Comparison of ENCODE assay signal across 8 mouse cellular contexts in the genomic region with DNA sequence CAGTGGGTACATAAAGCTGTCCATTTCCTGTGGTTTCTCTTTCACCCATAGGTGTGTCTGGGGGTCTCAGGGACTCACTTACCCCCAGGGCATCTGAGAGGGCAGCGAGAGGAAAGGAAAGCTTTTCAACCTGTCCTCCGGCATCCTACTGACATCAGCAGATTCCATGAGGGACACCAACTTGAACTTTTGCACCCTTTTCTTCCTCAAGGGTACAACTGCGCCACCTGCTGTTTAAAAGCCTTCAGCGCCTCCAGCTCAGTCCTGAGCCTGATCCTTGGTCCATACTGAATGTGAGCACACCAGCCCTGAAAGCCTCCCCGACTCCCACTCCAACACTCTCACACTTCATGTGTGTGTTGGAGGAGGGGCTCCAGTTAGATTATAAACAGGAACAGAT. TPM values are rescaled to one million over a fixed set of nuclear protein-coding genes. Genes with fewer than 3 reads are reported as not detected.
DNase-seq lines count a peak whose midpoint lies in the region; ATAC-seq and TF ChIP-seq lines count a peak whose summit lies in the region.

No protein-coding gene starts in this region.

- ATAC-seq in common myeloid progenitor, adult 5-6 weeks (replicated peaks; ENCODE audit: low read depth, poor library complexity, severe bottlenecking) = peak; percentile 81
- ATAC-seq in hindbrain, embryonic 13.5 days (ENCODE audit: low FRiP score) = 0 out of 2 replicates have a peak, but pooled peaks have one; percentile 41
- ATAC-seq in liver, embryonic 14.5 days (ENCODE audit: insufficient read depth) = no peak
- peak; percentile 55 for ATAC-seq in neutrophil, adult 5-6 weeks (ENCODE audit: extremely low read depth, insufficient number of reproducible peaks, low FRiP score, poor library complexity, severe bottlenecking)

- no peaks in the 10 kb centered on the region for H3K4me1 ChIP-seq in hindbrain, embryonic 13.5 days (replicated peaks)
- no peaks in the 10 kb centered on the region for H3K4me1 ChIP-seq in liver, embryonic 14.5 days (replicated peaks; ENCODE audit: control insufficient read depth in 2 of 2, insufficient read depth in 2 of 2, low read length in 1 of 2)

- no peaks in the 10 kb centered on the region for H3K36me3 ChIP-seq in hindbrain, embryonic 13.5 days
- no peaks in the 10 kb centered on the region for H3K36me3 ChIP-seq in liver, embryonic 14.5 days (replicated peaks; ENCODE audit: control insufficient read depth, insufficient read depth, low read depth)

- H3K4me3 ChIP-seq in hindbrain, embryonic 13.5 days = no peak overlapping the region
- no peak overlapping the region for H3K4me3 ChIP-seq in liver, embryonic 14.5 days (ENCODE audit: insufficient read depth in 1 of 2, low read depth in 2 of 2, low read length in 2 of 2)

- no peaks in the 10 kb centered on the region for H3K9me3 ChIP-seq in hindbrain, embryonic 13.5 days
- no peaks in the 10 kb centered on the region for H3K9me3 ChIP-seq in liver, embryonic 14.5 days (ENCODE audit: control insufficient read depth, low read length)

- WGBS in hindbrain, embryonic 13.5 days = 18% methylated on average over 5 of the region's 5 CpGs
- 18% methylated on average over 5 of the region's 5 CpGs for WGBS in liver, embryonic 14.5 days (ENCODE audit: insufficient replicate concordance)

- no peak overlapping the region for H3K4me2 ChIP-seq in hindbrain, embryonic 13.5 days
- no peak overlapping the region for H3K4me2 ChIP-seq in liver, embryonic 14.5 days (ENCODE audit: low read depth)

- DNase-seq in left cerebral cortex, postnatal 14 days (ENCODE audit: low spot score in 2 of 2) = peak; percentile 47 to 66
- DNase-seq in left cerebral cortex, adult 11 months (ENCODE audit: low spot score) = no peak
- DNase-seq in R1 (ENCODE audit: low read depth, low spot score) = peak; percentile 82
- DNase-seq in liver, embryonic 14.5 days (ENCODE audit: low read depth in 3 of 3, low spot score in 3 of 3) = no peak
- DNase-seq in layer of hippocampus, postnatal 14 days (ENCODE audit: low spot score in 2 of 2) = no peak

- TF ChIP-seq CTCF in liver, embryonic 14.5 days (IDR thresholded peaks at IDR 0.05; ENCODE audit: low read depth) = peak; percentile 74

- H3K9ac ChIP-seq in hindbrain, embryonic 13.5 days = no peak overlapping the region
- H3K9ac ChIP-seq in liver, embryonic 14.5 days (replicated peaks) = no peak overlapping the region

- peaks cover 4% of the 10 kb centered on the region; the same call in 1 of the 2 replicates for H3K27me3 ChIP-seq in hindbrain, embryonic 13.5 days
- H3K27me3 ChIP-seq in liver, embryonic 14.5 days (ENCODE audit: control insufficient read depth, insufficient read depth, low read length) = no peaks in the 10 kb centered on the region

- TF ChIP-seq EP300 in liver, embryonic 14.5 days (IDR thresholded peaks at IDR 0.05; ENCODE audit: low read depth) = no peak

- no peak overlapping the region for H3K27ac ChIP-seq in hindbrain, embryonic 13.5 days
- no peak overlapping the region for H3K27ac ChIP-seq in liver, embryonic 14.5 days

- intact Hi-C loops in left cerebral cortex, postnatal 14 days (cut with DNase I) = loop anchor here (5.0 kb wide), 1 partner anchor 193 kb away; no protein-coding TSS in a partner anchor

RNA-seq across cellular contexts. Expression of a gene that starts 16.2 kb away (rescaled TPM):
- 1 to 10 TPM; 8.5 to 8.6 TPM for total RNA-seq in left cerebral cortex, postnatal 14 days (2021)
- total RNA-seq in common myeloid progenitor, adult 5-6 weeks (2017) = 4.1 and 7.0 TPM in 2 replicates
- 14.1 TPM in 2 replicates for polyA plus RNA-seq in hindbrain, embryonic 13.5 days (2015; fragmentation: Nextera tagmentation; extraction: Ambion mirVana)
- 0.56 and 0.58 TPM in 2 replicates for polyA plus RNA-seq in liver, embryonic 14.5 days (2012; rRNA removed)
- polyA plus RNA-seq in liver, embryonic 14.5 days (2014; fragmentation: Nextera tagmentation; extraction: Ambion mirVana) = 0.76 and 0.83 TPM in 2 replicates
- total RNA-seq in neutrophil, adult 5-6 weeks (2017) = 0.47 and 0.61 TPM in 2 replicates
- total RNA-seq in layer of hippocampus, postnatal 14 days (2021) = 1 to 10 TPM; 6.8 to 7.7 TPM

Comparison
In these comparisons a context has a peak if more than half of its experiments do, and no peak if none do; other contexts are left out.
1. DNase-seq: peak in left cerebral cortex, postnatal 14 days (2 of 2) and R1 (single experiment); none in left cerebral cortex, adult 11 months (single experiment), liver, embryonic 14.5 days (0 of 3) and layer of hippocampus, postnatal 14 days (0 of 2).